Mouse (Mus musculus) Muller cell, postnatal 12 days (primary cell): ENCODE results near the gene Aig1.
"Not testable (repeated sequence)": the region's sequence is repeated elsewhere in the genome, so short reads cannot be mapped to it uniquely, and the experiment has no call there.

Experiments
- DNase-seq: peaks from one replicate; pipeline ENCODE4 v3.0.0-alpha.2; 2015; ENCODE audit errors: inconsistent ontology term

Gene Aig1

DNA sequence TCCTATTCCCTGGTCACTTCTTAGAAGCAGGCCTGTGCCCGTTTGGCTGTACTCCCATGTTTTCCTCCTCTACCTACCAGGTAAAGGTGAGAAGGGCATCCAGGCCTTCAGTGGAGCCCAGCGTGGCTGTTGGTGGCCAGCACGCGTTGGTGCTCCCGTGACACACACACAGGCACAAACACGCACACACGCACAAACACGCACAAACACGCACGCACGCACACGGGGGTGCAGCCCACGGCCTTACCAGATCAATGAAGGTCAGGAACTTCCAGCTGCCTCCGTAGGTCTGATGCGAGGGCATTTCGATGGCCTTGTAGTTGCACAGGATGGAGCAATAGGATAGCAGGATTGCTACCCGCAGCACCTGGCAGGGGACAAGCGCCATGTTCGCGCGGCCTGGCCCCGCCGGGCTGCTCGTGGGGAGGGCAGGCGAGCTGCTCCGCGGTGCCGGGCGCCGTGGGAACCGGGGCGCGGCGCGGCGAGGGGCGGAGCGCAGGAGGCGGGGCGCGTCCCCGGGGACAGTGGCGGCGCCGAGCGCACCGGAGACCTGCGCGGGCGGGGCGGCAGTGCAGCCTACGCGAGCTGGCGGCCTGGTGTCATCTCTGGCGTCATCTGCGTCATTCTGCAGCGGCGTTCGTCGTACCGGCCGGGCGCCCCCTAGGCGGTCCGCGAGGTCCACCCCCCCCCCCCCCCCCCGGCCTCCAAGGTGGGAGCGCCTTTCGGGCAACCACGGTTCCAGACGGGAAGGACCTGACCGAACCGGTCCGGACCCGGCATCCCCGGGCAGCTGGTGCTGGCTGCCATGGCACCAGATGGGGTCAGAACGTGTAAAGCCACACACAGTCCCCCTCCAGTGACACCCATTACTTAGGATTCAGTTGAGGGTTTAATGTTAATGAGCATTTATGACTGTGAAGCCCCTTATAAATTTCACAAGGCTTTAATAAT, at the start of gene Aig1:
Gene Aig1 (minus strand): TSS at position 610 of the 951 bp plus-strand sequence.
- peak; percentile 78 for DNase-seq

DNA sequence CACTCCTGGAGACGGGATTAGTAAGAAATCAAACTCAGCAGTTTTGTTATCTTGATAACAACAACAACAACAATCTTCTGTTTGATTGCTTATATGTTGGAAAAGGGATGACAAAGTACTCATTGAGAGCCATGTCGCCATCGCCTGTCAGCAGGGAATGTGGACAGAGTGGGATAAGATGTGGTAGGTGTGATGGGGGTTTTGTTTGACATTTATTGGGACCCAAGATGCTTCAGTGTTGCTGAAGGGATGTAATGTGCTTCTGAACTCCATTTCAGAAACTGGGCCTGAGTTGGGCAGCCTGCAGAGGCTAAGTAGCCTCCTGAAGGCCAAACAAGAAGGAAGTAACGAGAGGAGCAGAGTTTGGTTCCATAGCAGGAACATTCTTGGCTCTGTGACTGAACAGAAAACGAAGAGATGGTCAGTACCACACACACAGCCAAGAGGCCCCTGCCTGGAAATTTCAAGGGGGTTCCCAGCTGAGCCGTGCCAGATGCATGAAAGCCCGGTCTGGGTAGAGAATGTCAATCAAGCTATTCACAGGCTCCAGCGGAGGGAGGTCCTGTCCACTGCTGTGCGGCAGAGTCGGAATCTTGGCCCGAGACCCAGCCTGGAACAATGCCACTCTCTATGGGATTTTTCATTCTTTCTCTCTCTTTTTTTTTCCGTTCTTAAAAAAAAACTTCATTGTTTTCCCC, 48.0 kb upstream of the Aig1 start:
- peak; percentile 85 for DNase-seq

- DNase-seq, result peak; percentile 23
Observed at GRCm38 (mm10) chr10:13915211-13915610, 46.4 kb upstream of the Aig1 start.

- DNase-seq, result no peak
Observed at GRCm38 (mm10) chr10:13913689-13914088, 44.9 kb upstream of the Aig1 start.

- no peak for DNase-seq
Observed at GRCm38 (mm10) chr10:13906261-13906741, 37.5 kb upstream of the Aig1 start.

GRCm38 (mm10) chr10:13905618-13906017, 36.8 kb upstream of the Aig1 start:
- DNase-seq, result no peak

GRCm38 (mm10) chr10:13892762-13893161, 24.0 kb upstream of the Aig1 start:
- DNase-seq, result not testable (repeated sequence)

GRCm38 (mm10) chr10:13882975-13883875, 14.4 kb upstream of the Aig1 start:
- no peak for DNase-seq

DNA sequence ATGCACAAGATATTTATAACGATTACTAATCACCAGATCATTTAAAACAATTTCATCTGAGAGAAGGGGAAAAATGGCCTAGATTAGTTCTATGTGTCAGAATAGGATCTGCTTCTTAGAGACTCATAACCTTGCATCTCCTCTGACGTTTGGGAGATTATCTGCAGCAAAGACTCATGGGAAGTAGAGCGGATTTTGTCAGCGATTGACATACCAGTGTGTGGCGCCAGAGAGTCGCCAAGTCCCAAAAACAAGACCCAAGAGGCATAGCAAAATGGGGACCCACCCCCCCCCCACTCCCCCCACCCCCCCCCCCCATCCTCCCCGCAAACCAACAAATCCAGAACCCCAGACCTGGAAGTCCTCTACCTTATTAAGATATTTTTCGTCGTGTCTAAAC, 13.7 kb upstream of the Aig1 start:
- no peak for DNase-seq

- DNase-seq, result no peak
Observed at GRCm38 (mm10) chr10:13878696-13879095, 9.9 kb upstream of the Aig1 start.

- DNase-seq, result no peak
Observed at GRCm38 (mm10) chr10:13875038-13875420, 6.2 kb upstream of the Aig1 start.

DNA sequence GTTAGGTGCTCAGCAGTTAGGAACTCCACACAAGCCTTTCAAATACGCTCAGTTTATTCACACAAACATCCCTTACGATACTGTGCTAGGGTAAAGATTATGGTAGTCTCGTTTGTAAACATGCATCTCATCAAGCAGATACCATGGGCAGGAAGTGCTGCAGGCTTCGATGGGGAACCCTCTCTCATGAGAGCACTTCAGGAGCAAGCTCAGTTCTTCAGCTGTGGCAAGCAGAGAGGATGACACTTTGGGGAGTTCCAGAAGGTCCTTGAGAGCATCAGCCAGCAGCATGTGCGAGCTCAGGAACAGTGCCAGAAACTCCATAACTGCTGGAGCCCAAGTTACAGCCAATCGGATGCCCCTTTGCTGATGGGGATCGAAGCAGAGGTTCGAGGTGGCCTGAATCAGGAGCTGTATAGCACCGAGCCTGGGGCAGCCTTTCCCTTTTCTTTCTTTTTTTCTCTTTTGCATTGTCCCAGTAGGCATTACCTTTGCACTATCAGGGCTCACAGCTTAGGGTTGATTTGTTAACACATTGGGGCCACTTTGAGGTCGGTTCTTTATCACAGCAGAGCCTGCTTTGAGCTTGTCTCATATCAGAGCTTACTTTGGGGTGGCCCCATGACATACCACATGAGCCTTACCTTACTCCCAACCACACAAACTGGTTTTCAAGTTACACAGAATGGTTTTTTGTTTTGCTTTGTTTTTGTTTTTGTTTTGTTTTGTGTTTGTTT, 5.7 kb upstream of the Aig1 start:
- DNase-seq, result no peak

GRCm38 (mm10) chr10:13870531-13870930, 1.8 kb upstream of the Aig1 start:
- peak; percentile 13 for DNase-seq

GRCm38 (mm10) chr10:13869322-13870035, 699 bp upstream of the Aig1 start:
- DNase-seq, result peak; percentile 71

GRCm38 (mm10) chr10:13866391-13866790, 2.4 kb downstream of the Aig1 start:
- DNase-seq, result no peak

GRCm38 (mm10) chr10:13861115-13861909, 7.5 kb downstream of the Aig1 start:
- DNase-seq, result peak; percentile 75

GRCm38 (mm10) chr10:13856438-13856837, 12.3 kb downstream of the Aig1 start:
- DNase-seq, result no peak

DNA sequence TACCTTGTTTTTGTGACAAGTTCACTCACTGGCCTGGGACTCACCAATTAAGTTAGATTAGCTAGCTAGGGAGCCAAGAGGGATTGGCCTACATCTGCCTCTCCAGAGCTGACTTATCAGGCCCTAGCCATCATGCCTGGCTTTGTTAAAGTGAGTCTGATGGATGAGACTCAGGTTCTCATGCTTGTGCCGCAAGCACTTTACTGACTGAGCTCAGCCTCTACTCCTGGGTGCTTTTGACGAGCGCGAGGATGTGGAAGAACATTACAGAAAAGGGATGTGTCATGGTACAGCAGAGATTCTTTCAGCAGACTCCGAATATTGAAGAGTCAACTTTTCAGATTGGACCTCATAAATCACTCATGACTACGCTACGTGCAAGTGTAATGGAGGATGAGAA, 12.8 kb downstream of the Aig1 start:
- DNase-seq, result no peak

- DNase-seq, result no peak
Observed at GRCm38 (mm10) chr10:13855111-13855510, 13.7 kb downstream of the Aig1 start.
